Comparison of ENCODE assay signal across 12 mouse cellular contexts in the genomic region with DNA sequence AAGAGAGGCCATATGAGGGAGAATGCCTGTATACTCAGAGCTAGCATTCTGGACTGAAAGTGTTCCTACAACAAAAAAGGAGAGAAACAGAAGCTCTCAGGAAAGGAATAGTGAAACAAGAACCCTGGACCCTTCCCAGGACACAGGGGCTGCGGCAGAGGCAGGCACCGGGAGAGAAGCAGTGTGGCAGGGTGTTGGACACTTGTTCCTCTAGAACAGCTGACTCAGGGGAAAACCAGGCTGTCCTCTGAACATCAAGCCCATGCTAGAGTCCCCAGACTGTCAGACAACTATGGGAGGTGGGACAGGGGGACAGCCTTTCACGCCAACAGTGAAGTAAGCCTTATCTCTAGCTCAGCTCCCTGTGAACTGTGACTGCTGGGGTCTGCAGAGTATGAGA. TPM values are rescaled to one million over a fixed set of nuclear protein-coding genes. Genes with fewer than 3 reads are reported as not detected.
DNase-seq lines count a peak whose midpoint lies in the region; ATAC-seq and TF ChIP-seq lines count a peak whose summit lies in the region.
"Had no signal": no experiment of that assay in that cellular context is flagged by ENCODE, and none has a peak within 500 bp of the region (broad histone marks: within the 10 kb centered on the region; RNA-seq: fewer than 3 reads in every experiment).

No protein-coding gene starts in this region.

- no peak for ATAC-seq in hindbrain, embryonic 12.5 days (ENCODE audit: low FRiP score)
- ATAC-seq in hindbrain, embryonic 11.5 days (ENCODE audit: low FRiP score): no peak
- ATAC-seq in hindbrain, embryonic 15.5 days (ENCODE audit: low FRiP score, low read depth): no peak
- no peak for ATAC-seq in midbrain, embryonic 13.5 days
- ATAC-seq in monocyte, adult 5-6 weeks (replicated peaks; ENCODE audit: insufficient number of reproducible peaks, low FRiP score, low TSS enrichment, poor library complexity, severe bottlenecking): no peak

- H3K4me3 ChIP-seq in hindbrain, embryonic 12.5 days: no peak overlapping the region
- no peak overlapping the region for H3K4me3 ChIP-seq in hindbrain, embryonic 11.5 days (ENCODE audit: low read depth, low read length)
- peak overlapping the region; percentile 78 for H3K4me3 ChIP-seq in embryonic facial prominence, embryonic 10.5 days
- no peak overlapping the region for H3K4me3 ChIP-seq in hindbrain, embryonic 15.5 days
- H3K4me3 ChIP-seq in midbrain, embryonic 13.5 days (replicated peaks): no peak overlapping the region
- H3K4me3 ChIP-seq in thymus, adult 2 months (ENCODE audit: control insufficient read depth, insufficient read depth, low read length): no peak overlapping the region

- no peak for TF ChIP-seq POLR2A in thymus, adult 2 months (IDR thresholded peaks at IDR 0.05; ENCODE audit: control insufficient read depth, extremely low read depth, insufficient read depth, low read length, poor library complexity)

- H3K4me2 ChIP-seq in hindbrain, embryonic 12.5 days (replicated peaks): peak overlapping the region; percentile 96; the same call in 1 of the 2 replicates
- no peak overlapping the region for H3K4me2 ChIP-seq in hindbrain, embryonic 11.5 days (replicated peaks; ENCODE audit: low read depth, low read length)
- H3K4me2 ChIP-seq in hindbrain, embryonic 15.5 days: peak overlapping the region; percentile 97
- H3K4me2 ChIP-seq in midbrain, embryonic 13.5 days (replicated peaks): no peak overlapping the region

- H3K27me3 ChIP-seq in hindbrain, embryonic 12.5 days: peaks cover 31% of the 10 kb centered on the region
- peaks cover 19% of the 10 kb centered on the region for H3K27me3 ChIP-seq in hindbrain, embryonic 11.5 days (ENCODE audit: control insufficient read depth, insufficient read depth, low read length)
- H3K27me3 ChIP-seq in embryonic facial prominence, embryonic 10.5 days (replicated peaks; ENCODE audit: low read depth, poor library complexity, severe bottlenecking): peaks cover 45% of the 10 kb centered on the region
- no peaks in the 10 kb centered on the region for H3K27me3 ChIP-seq in hindbrain, embryonic 15.5 days
- peaks cover 21% of the 10 kb centered on the region for H3K27me3 ChIP-seq in midbrain, embryonic 13.5 days
- peaks cover 11% of the 10 kb centered on the region; the same call in 1 of the 2 replicates for H3K27me3 ChIP-seq in thymus, adult 2 months (ENCODE audit: control insufficient read depth, insufficient read depth, low read length)

- DNase-seq in hindbrain, embryonic 11.5 days (ENCODE audit: low spot score): no peak
- DNase-seq in embryonic facial prominence, embryonic 10.5 days (ENCODE audit: low spot score): no peak
- no peak for DNase-seq in thymus, adult 2 months
- no peak for DNase-seq in thymus, postnatal 25 days
- DNase-seq: adrenal gland, postnatal 14 days; heart, postnatal 14 days; layer of hippocampus, adult 9-11 months; lung, postnatal 36 days had no signal

- H3K9ac ChIP-seq in hindbrain, embryonic 12.5 days: no peak overlapping the region
- H3K9ac ChIP-seq in hindbrain, embryonic 11.5 days (ENCODE audit: low read depth, low read length): no peak overlapping the region
- no peak overlapping the region for H3K9ac ChIP-seq in hindbrain, embryonic 15.5 days
- H3K9ac ChIP-seq in midbrain, embryonic 13.5 days (replicated peaks): no peak overlapping the region

- H3K36me3 ChIP-seq in hindbrain, embryonic 12.5 days: peaks cover 7% of the 10 kb centered on the region
- H3K36me3 ChIP-seq in hindbrain, embryonic 11.5 days (ENCODE audit: control insufficient read depth, insufficient read depth, low read length): peaks cover 5% of the 10 kb centered on the region; the same call in 1 of the 2 replicates
- peaks cover 13% of the 10 kb centered on the region for H3K36me3 ChIP-seq in embryonic facial prominence, embryonic 10.5 days (replicated peaks)
- peaks cover 8% of the 10 kb centered on the region; the same call in 1 of the 2 replicates for H3K36me3 ChIP-seq in hindbrain, embryonic 15.5 days
- peaks cover 9% of the 10 kb centered on the region for H3K36me3 ChIP-seq in midbrain, embryonic 13.5 days
- H3K36me3 ChIP-seq in thymus, adult 2 months (ENCODE audit: control insufficient read depth, insufficient read depth, low read length): no peaks in the 10 kb centered on the region

- peaks cover 69% of the 10 kb centered on the region for H3K4me1 ChIP-seq in hindbrain, embryonic 12.5 days
- peaks cover 25% of the 10 kb centered on the region for H3K4me1 ChIP-seq in hindbrain, embryonic 11.5 days (replicated peaks; ENCODE audit: control insufficient read depth, insufficient read depth, low read length)
- H3K4me1 ChIP-seq in embryonic facial prominence, embryonic 10.5 days: peaks cover 70% of the 10 kb centered on the region
- peaks cover 67% of the 10 kb centered on the region for H3K4me1 ChIP-seq in hindbrain, embryonic 15.5 days (replicated peaks)
- H3K4me1 ChIP-seq in midbrain, embryonic 13.5 days (replicated peaks): peaks cover 68% of the 10 kb centered on the region
- peaks cover 29% of the 10 kb centered on the region for H3K4me1 ChIP-seq in thymus, adult 2 months (replicated peaks; ENCODE audit: control insufficient read depth, insufficient read depth, low read length)

- no peaks in the 10 kb centered on the region for H3K9me3 ChIP-seq in hindbrain, embryonic 12.5 days (replicated peaks)
- no peaks in the 10 kb centered on the region for H3K9me3 ChIP-seq in hindbrain, embryonic 11.5 days (ENCODE audit: control insufficient read depth, low read length)
- H3K9me3 ChIP-seq in embryonic facial prominence, embryonic 10.5 days: no peaks in the 10 kb centered on the region
- H3K9me3 ChIP-seq in hindbrain, embryonic 15.5 days: no peaks in the 10 kb centered on the region
- H3K9me3 ChIP-seq in midbrain, embryonic 13.5 days: no peaks in the 10 kb centered on the region

- 71% methylated on average over 3 of the region's 3 CpGs for WGBS in hindbrain, embryonic 12.5 days
- 67% methylated on average over 3 of the region's 3 CpGs for WGBS in hindbrain, embryonic 11.5 days
- 84% methylated on average over 3 of the region's 3 CpGs for WGBS in embryonic facial prominence, embryonic 10.5 days
- 83% methylated on average over 3 of the region's 3 CpGs for WGBS in hindbrain, embryonic 15.5 days
- WGBS in midbrain, embryonic 13.5 days: 81% methylated on average over 3 of the region's 3 CpGs
- WGBS in thymus, adult 2 months: 82% methylated on average over 3 of the region's 3 CpGs

- no peak for TF ChIP-seq CTCF in thymus, adult 2 months (IDR thresholded peaks at IDR 0.05; ENCODE audit: borderline replicate concordance, control insufficient read depth, extremely low read depth, insufficient read depth, low read length, poor library complexity)

- H3K27ac ChIP-seq in hindbrain, embryonic 12.5 days: peak overlapping the region; percentile 60
- no peak overlapping the region for H3K27ac ChIP-seq in hindbrain, embryonic 11.5 days (ENCODE audit: low read depth, low read length)
- H3K27ac ChIP-seq in embryonic facial prominence, embryonic 10.5 days (replicated peaks): peak overlapping the region; percentile 92
- H3K27ac ChIP-seq in hindbrain, embryonic 15.5 days (replicated peaks): no peak overlapping the region
- H3K27ac ChIP-seq in midbrain, embryonic 13.5 days: 0 out of 2 replicates have a peak overlapping the region, but pooled peaks have one; percentile 19
- no peak overlapping the region for H3K27ac ChIP-seq in thymus, adult 2 months (ENCODE audit: control insufficient read depth, insufficient read depth, low read length)

RNA-seq across cellular contexts. Expression of a gene that starts 1.3 kb away (rescaled TPM):
- 10.9 and 12.1 TPM in 2 replicates for polyA plus RNA-seq in hindbrain, embryonic 12.5 days (2016; fragmentation: Nextera tagmentation; extraction: Ambion mirVana)
- 4.4 and 5.0 TPM in 2 replicates for polyA plus RNA-seq in hindbrain, embryonic 11.5 days (2014; fragmentation: Nextera tagmentation; extraction: Ambion mirVana)
- 5.0 and 7.3 TPM in 2 replicates for polyA plus RNA-seq in embryonic facial prominence, embryonic 10.5 days (2016; fragmentation: Nextera tagmentation; extraction: Ambion mirVana)
- polyA plus RNA-seq in hindbrain, embryonic 15.5 days (2015; fragmentation: Nextera tagmentation; extraction: Ambion mirVana): 4.9 and 5.8 TPM in 2 replicates
- polyA plus RNA-seq in midbrain, embryonic 13.5 days (2015; fragmentation: Nextera tagmentation; extraction: Ambion mirVana): 3.3 and 4.6 TPM in 2 replicates
- total RNA-seq in monocyte, adult 5-6 weeks (2017): not detected in 3 replicates
- 0.71 and 1.5 TPM in 2 replicates for polyA plus RNA-seq in thymus, adult 2 months (2012; rRNA removed)

RNA-seq across cellular contexts. Expression of a gene that starts 5.2 kb away (rescaled TPM):
- polyA plus RNA-seq in hindbrain, embryonic 12.5 days (2016; fragmentation: Nextera tagmentation; extraction: Ambion mirVana): 13.5 and 17.0 TPM in 2 replicates
- 6.2 and 6.3 TPM in 2 replicates for polyA plus RNA-seq in hindbrain, embryonic 11.5 days (2014; fragmentation: Nextera tagmentation; extraction: Ambion mirVana)
- 6.0 and 6.1 TPM in 2 replicates for polyA plus RNA-seq in embryonic facial prominence, embryonic 10.5 days (2016; fragmentation: Nextera tagmentation; extraction: Ambion mirVana)
- 26.9 TPM in 2 replicates for polyA plus RNA-seq in hindbrain, embryonic 15.5 days (2015; fragmentation: Nextera tagmentation; extraction: Ambion mirVana)
- 19.2 and 20.4 TPM in 2 replicates for polyA plus RNA-seq in midbrain, embryonic 13.5 days (2015; fragmentation: Nextera tagmentation; extraction: Ambion mirVana)
- 0.68 to 1.0 TPM (median 0.96 TPM) in 3 replicates for total RNA-seq in monocyte, adult 5-6 weeks (2017)
- 14.5 and 16.8 TPM in 2 replicates for polyA plus RNA-seq in thymus, adult 2 months (2012; rRNA removed)

RNA-seq across cellular contexts. Expression of a gene that starts 10.1 kb away (rescaled TPM):
- 14.8 and 15.6 TPM in 2 replicates for polyA plus RNA-seq in hindbrain, embryonic 12.5 days (2016; fragmentation: Nextera tagmentation; extraction: Ambion mirVana)
- 16.2 and 17.8 TPM in 2 replicates for polyA plus RNA-seq in hindbrain, embryonic 11.5 days (2014; fragmentation: Nextera tagmentation; extraction: Ambion mirVana)
- 23.0 and 24.8 TPM in 2 replicates for polyA plus RNA-seq in embryonic facial prominence, embryonic 10.5 days (2016; fragmentation: Nextera tagmentation; extraction: Ambion mirVana)
- 10.2 and 12.6 TPM in 2 replicates for polyA plus RNA-seq in hindbrain, embryonic 15.5 days (2015; fragmentation: Nextera tagmentation; extraction: Ambion mirVana)
- 13.9 and 14.4 TPM in 2 replicates for polyA plus RNA-seq in midbrain, embryonic 13.5 days (2015; fragmentation: Nextera tagmentation; extraction: Ambion mirVana)
- total RNA-seq in monocyte, adult 5-6 weeks (2017): 2.9 to 6.6 TPM (median 3.1 TPM) in 3 replicates
- 17.6 and 20.0 TPM in 2 replicates for polyA plus RNA-seq in thymus, adult 2 months (2012; rRNA removed)

RNA-seq across cellular contexts. Expression of a gene that starts 40.7 kb away (rescaled TPM):
- polyA plus RNA-seq in hindbrain, embryonic 12.5 days (2016; fragmentation: Nextera tagmentation; extraction: Ambion mirVana): 49.2 and 53.3 TPM in 2 replicates
- 63.6 and 71.7 TPM in 2 replicates for polyA plus RNA-seq in hindbrain, embryonic 11.5 days (2014; fragmentation: Nextera tagmentation; extraction: Ambion mirVana)
- 113 and 122 TPM in 2 replicates for polyA plus RNA-seq in embryonic facial prominence, embryonic 10.5 days (2016; fragmentation: Nextera tagmentation; extraction: Ambion mirVana)
- 18.5 and 18.7 TPM in 2 replicates for polyA plus RNA-seq in hindbrain, embryonic 15.5 days (2015; fragmentation: Nextera tagmentation; extraction: Ambion mirVana)
- 30.9 and 32.9 TPM in 2 replicates for polyA plus RNA-seq in midbrain, embryonic 13.5 days (2015; fragmentation: Nextera tagmentation; extraction: Ambion mirVana)
- total RNA-seq in monocyte, adult 5-6 weeks (2017): 1.6 to 4.6 TPM (median 2.0 TPM) in 3 replicates
- polyA plus RNA-seq in thymus, adult 2 months (2012; rRNA removed): 64.5 and 86.9 TPM in 2 replicates

RNA-seq across cellular contexts. Expression of a gene that starts 41.1 kb away (rescaled TPM):
- polyA plus RNA-seq in hindbrain, embryonic 12.5 days (2016; fragmentation: Nextera tagmentation; extraction: Ambion mirVana): 558 and 595 TPM in 2 replicates
- 499 and 514 TPM in 2 replicates for polyA plus RNA-seq in hindbrain, embryonic 11.5 days (2014; fragmentation: Nextera tagmentation; extraction: Ambion mirVana)
- polyA plus RNA-seq in embryonic facial prominence, embryonic 10.5 days (2016; fragmentation: Nextera tagmentation; extraction: Ambion mirVana): 422 and 435 TPM in 2 replicates
- 1,386 and 1,520 TPM in 2 replicates for polyA plus RNA-seq in hindbrain, embryonic 15.5 days (2015; fragmentation: Nextera tagmentation; extraction: Ambion mirVana)
- 843 and 851 TPM in 2 replicates for polyA plus RNA-seq in midbrain, embryonic 13.5 days (2015; fragmentation: Nextera tagmentation; extraction: Ambion mirVana)
- 55.6 to 90.6 TPM (median 83.3 TPM) in 3 replicates for total RNA-seq in monocyte, adult 5-6 weeks (2017)
- polyA plus RNA-seq in thymus, adult 2 months (2012; rRNA removed): 977 and 1,122 TPM in 2 replicates

Comparison
In these comparisons a context has a peak if more than half of its experiments do, and no peak if none do; other contexts are left out.
1. H3K27ac ChIP-seq: peak in hindbrain, embryonic 12.5 days (single experiment), embryonic facial prominence, embryonic 10.5 days (single experiment) and midbrain, embryonic 13.5 days (single experiment); none in hindbrain, embryonic 11.5 days (single experiment), hindbrain, embryonic 15.5 days (single experiment) and thymus, adult 2 months (single experiment).
2. H3K4me2 ChIP-seq: peak in hindbrain, embryonic 12.5 days (single experiment) and hindbrain, embryonic 15.5 days (single experiment); none in hindbrain, embryonic 11.5 days (single experiment) and midbrain, embryonic 13.5 days (single experiment).